Mouse (Mus musculus): ENCODE results near the gene Gm13539. TPM values are rescaled to one million over a fixed set of nuclear protein-coding genes. Genes with fewer than 3 reads are reported as not detected.

The Gm13539 gene
- polyA plus RNA-seq, 1 experiment from 2014 or later = not detected

Other genes starting within 250 kb of the Gm13539 start
- gene Traf2, start 235.3 kb upstream of the Gm13539 start, polyA plus RNA-seq (2016; fragmentation: Nextera tagmentation; extraction: Ambion mirVana) = 40.2 and 42.6 TPM in 2 replicates
- gene Edf1, start 224.4 kb upstream of the Gm13539 start, polyA plus RNA-seq (2016; fragmentation: Nextera tagmentation; extraction: Ambion mirVana) = 337 and 341 TPM in 2 replicates
- gene Mamdc4, start 207.4 kb upstream of the Gm13539 start, polyA plus RNA-seq (2016; fragmentation: Nextera tagmentation; extraction: Ambion mirVana) = 5.0 and 7.0 TPM in 2 replicates
- gene Phpt1, start 207.0 kb upstream of the Gm13539 start, polyA plus RNA-seq (2016; fragmentation: Nextera tagmentation; extraction: Ambion mirVana) = 162 and 165 TPM in 2 replicates
- 0.02 TPM in 1 of 2 replicates, not detected in the other for gene Ajm1, start 200.5 kb upstream of the Gm13539 start, polyA plus RNA-seq (2016; fragmentation: Nextera tagmentation; extraction: Ambion mirVana)
- gene Rabl6, start 173.7 kb upstream of the Gm13539 start, polyA plus RNA-seq (2016; fragmentation: Nextera tagmentation; extraction: Ambion mirVana) = 78.3 and 80.8 TPM in 2 replicates
- gene Ccdc183, start 164.6 kb upstream of the Gm13539 start, polyA plus RNA-seq (2016; fragmentation: Nextera tagmentation; extraction: Ambion mirVana) = 0.09 TPM in 2 replicates
- 16.4 and 17.9 TPM in 2 replicates for gene Tmem141, start 160.3 kb upstream of the Gm13539 start, polyA plus RNA-seq (2016; fragmentation: Nextera tagmentation; extraction: Ambion mirVana)
- 0.30 and 0.37 TPM in 2 replicates for gene Fcna, start 154.2 kb upstream of the Gm13539 start, polyA plus RNA-seq (2016; fragmentation: Nextera tagmentation; extraction: Ambion mirVana)
- not detected in 2 replicates for gene Lcn8, start 129.1 kb upstream of the Gm13539 start, polyA plus RNA-seq (2016; fragmentation: Nextera tagmentation; extraction: Ambion mirVana)
- gene Lcn5, start 124.3 kb upstream of the Gm13539 start, polyA plus RNA-seq (2016; fragmentation: Nextera tagmentation; extraction: Ambion mirVana) = not detected in 2 replicates
- not detected in 2 replicates for gene Lcn6, start 105.5 kb upstream of the Gm13539 start, polyA plus RNA-seq (2016; fragmentation: Nextera tagmentation; extraction: Ambion mirVana)
- not detected in 2 replicates for gene Lcn10, start 99.5 kb upstream of the Gm13539 start, polyA plus RNA-seq (2016; fragmentation: Nextera tagmentation; extraction: Ambion mirVana)
- gene Obp2a, start 82.2 kb upstream of the Gm13539 start, polyA plus RNA-seq (2016; fragmentation: Nextera tagmentation; extraction: Ambion mirVana) = not detected in 2 replicates
- gene Bmyc, start 75.5 kb upstream of the Gm13539 start, polyA plus RNA-seq (2016; fragmentation: Nextera tagmentation; extraction: Ambion mirVana) = 75.6 and 76.1 TPM in 2 replicates
- gene Obp2b, start 45.2 kb upstream of the Gm13539 start, polyA plus RNA-seq (2016; fragmentation: Nextera tagmentation; extraction: Ambion mirVana) = not detected in 2 replicates
- not detected in 2 replicates for gene Lcn3, start 16.7 kb upstream of the Gm13539 start, polyA plus RNA-seq (2016; fragmentation: Nextera tagmentation; extraction: Ambion mirVana)
- gene Lcn11, start 5.2 kb upstream of the Gm13539 start, polyA plus RNA-seq (2016; fragmentation: Nextera tagmentation; extraction: Ambion mirVana) = not detected in 2 replicates
- not detected in 2 replicates for gene Glt6d1, start 33.6 kb downstream of the Gm13539 start, polyA plus RNA-seq (2016; fragmentation: Nextera tagmentation; extraction: Ambion mirVana)
- gene Lcn9, start 40.9 kb downstream of the Gm13539 start, polyA plus RNA-seq (2016; fragmentation: Nextera tagmentation; extraction: Ambion mirVana) = not detected in 2 replicates
- gene Sohlh1, start 65.0 kb downstream of the Gm13539 start, polyA plus RNA-seq (2016; fragmentation: Nextera tagmentation; extraction: Ambion mirVana) = not detected in 2 replicates
- 0.40 and 1.4 TPM in 2 replicates for gene Kcnt1, start 81.5 kb downstream of the Gm13539 start, polyA plus RNA-seq (2016; fragmentation: Nextera tagmentation; extraction: Ambion mirVana)
- 24.5 and 28.9 TPM in 2 replicates for gene Camsap1, start 201.0 kb downstream of the Gm13539 start, polyA plus RNA-seq (2016; fragmentation: Nextera tagmentation; extraction: Ambion mirVana)
- gene Ubac1, start 239.5 kb downstream of the Gm13539 start, polyA plus RNA-seq (2016; fragmentation: Nextera tagmentation; extraction: Ambion mirVana) = 85.3 and 86.2 TPM in 2 replicates

All from forebrain, embryonic 10.5 days (tissue).